Mouse (Mus musculus) embryonic facial prominence, embryonic 11.5 days (tissue): Measurements from ENCODE around the gene Slc28a1. TPM values are rescaled to one million over a fixed set of nuclear protein-coding genes. Genes with fewer than 3 reads are reported as not detected.

Source experiments
- ATAC-seq: fragments of 200-750 bp; cut with Nextera tagmentation; replicated peaks from 2 replicates; pipeline ENCODE4 v1.8.0; 2017; ENCODE audit warnings: low read depth; ENCODE audit not compliant: insufficient number of reproducible peaks, low FRiP score, low TSS enrichment
- DNase-seq: peaks from one replicate; pipeline ENCODE4 v3.0.0-alpha.2; 2015; ENCODE audit warnings: low spot score
- H3K27ac ChIP-seq: fragments of 300-500 bp; sonication (generic); replicated peaks from 2 replicates; pipeline ENCODE4 v1.5.1; 2014; ENCODE audit warnings: mild to moderate bottlenecking, low read depth, low read length, control low read depth
- H3K27me3 ChIP-seq: fragments of 300-500 bp; sonication (generic); 2 replicates; pipeline ENCODE4 v1.6.1; 2014; ENCODE audit warnings: mild to moderate bottlenecking, low read length, moderate library complexity, mixed read lengths; ENCODE audit not compliant: control insufficient read depth, insufficient read depth
- H3K36me3 ChIP-seq: fragments of 300-500 bp; sonication (generic); replicated peaks from 2 replicates; pipeline ENCODE4 v1.6.1; 2014; ENCODE audit warnings: low read depth, mild to moderate bottlenecking, low read length, moderate library complexity, mixed read lengths; ENCODE audit not compliant: control insufficient read depth, insufficient read depth
- H3K4me1 ChIP-seq: fragments of 300-500 bp; sonication (generic); 2 replicates; pipeline ENCODE4 v1.6.1; 2014; ENCODE audit warnings: low read length, mixed read lengths; ENCODE audit not compliant: control insufficient read depth, insufficient read depth
- H3K4me2 ChIP-seq: fragments of 300-500 bp; sonication (generic); 2 replicates; pipeline ENCODE4 v1.6.1; 2014; ENCODE audit warnings: low read depth, mild to moderate bottlenecking, control low read depth, low read length, moderate library complexity
- H3K4me3 ChIP-seq: fragments of 300-500 bp; sonication (generic); 2 replicates; pipeline ENCODE4 v1.5.1; 2014; ENCODE audit warnings: low read depth, low read length, control low read depth
- H3K9ac ChIP-seq: fragments of 300-500 bp; sonication (generic); replicated peaks from 2 replicates; pipeline ENCODE4 v1.6.1; 2014; ENCODE audit warnings: mild to moderate bottlenecking, control low read depth, low read length
- H3K9me3 ChIP-seq: fragments of 300-500 bp; sonication (generic); replicated peaks from 2 replicates; pipeline ENCODE4 v1.6.1; 2016; ENCODE audit warnings: mild to moderate bottlenecking, low read length, inconsistent platforms, mixed read lengths; ENCODE audit not compliant: control insufficient read depth
- WGBS: fragments of 180-500 bp; shearing (Covaris S2); extraction: QIAGEN DNeasy Blood & Tissue Kit; methylation state at CpG from one replicate; pipeline ENCODE4 v1.1.7; 2014; 5-methylcytosine and 5-hydroxymethylcytosine counted together
- polyA plus RNA-seq: library from polyadenylated mRNA; unstranded; fragments of >200 nt; fragmentation: Nextera tagmentation; extraction: Ambion mirVana; gene quantifications from 2 replicates; pipeline ENCODE4 v1.2.1, GENCODE M21; 2014

Gene Slc28a1
- polyA plus RNA-seq, 1 experiment from 2014 or later: not detected

- Histone ChIP-seq H3K27ac (no peak overlapping the region), H3K9ac (peak overlapping the region; percentile 43), H3K27me3 (peaks cover 32% of the 10 kb centered on the region), H3K9me3 (no peaks in the 10 kb centered on the region), H3K4me1 (peaks cover 9% of the 10 kb centered on the region), H3K4me2 (peak overlapping the region; percentile 48), H3K36me3 (no peaks in the 10 kb centered on the region), H3K4me3 (peak overlapping the region; percentile 39)
- ATAC-seq (no peak), DNase-seq (peak; percentile 27)
- 4% methylated on average over 40 of the region's 40 CpGs for WGBS
Observed at GRCm38 (mm10) chr7:81214153-81214907, 99.7 kb downstream of the Slc28a1 start.

- no peak for DNase-seq
- Histone ChIP-seq H3K27ac (no peak overlapping the region), H3K27me3 (peaks cover 31% of the 10 kb centered on the region), H3K4me2 (no peak overlapping the region), H3K4me3 (no peak overlapping the region), H3K9me3 (no peaks in the 10 kb centered on the region), H3K36me3 (no peaks in the 10 kb centered on the region), H3K4me1 (peaks cover 9% of the 10 kb centered on the region), H3K9ac (no peak overlapping the region)
- no peak for ATAC-seq
- 71% methylated on average over 1 of the region's 1 CpGs for WGBS
Observed at GRCm38 (mm10) chr7:81215950-81216349, 101.4 kb downstream of the Slc28a1 start.

- peaks cover 5% of the 10 kb centered on the region for H3K27me3 ChIP-seq
- H3K4me2 ChIP-seq: no peak overlapping the region
- H3K9ac ChIP-seq: no peak overlapping the region
- H3K9me3 ChIP-seq: no peaks in the 10 kb centered on the region
- H3K27ac ChIP-seq: no peak overlapping the region
- ATAC-seq (no peak), DNase-seq (no peak)
- no peaks in the 10 kb centered on the region for H3K36me3 ChIP-seq
- WGBS: 45% methylated on average over 7 of the region's 7 CpGs
- H3K4me1 ChIP-seq: no peaks in the 10 kb centered on the region
- no peak overlapping the region for H3K4me3 ChIP-seq
Observed at GRCm38 (mm10) chr7:81219321-81219720, 104.7 kb downstream of the Slc28a1 start.

Other genes with a start within 250 kb of the Slc28a1 start
- 33.0 and 38.8 TPM in 2 replicates for gene Wdr73, start 213.5 kb upstream of the Slc28a1 start, polyA plus RNA-seq
- gene Nmb, start 209.7 kb upstream of the Slc28a1 start, polyA plus RNA-seq: 7.3 and 8.5 TPM in 2 replicates
- 220 and 231 TPM in 2 replicates for gene Sec11a, start 167.0 kb upstream of the Slc28a1 start, polyA plus RNA-seq
- gene Zfp592, start 121.1 kb upstream of the Slc28a1 start, polyA plus RNA-seq: 10.2 and 10.9 TPM in 2 replicates
- 0.17 and 0.35 TPM in 2 replicates for gene Alpk3, start 57.2 kb upstream of the Slc28a1 start, polyA plus RNA-seq
- 4.1 and 5.0 TPM in 2 replicates for gene Pde8a, start 98.8 kb downstream of the Slc28a1 start, polyA plus RNA-seq
- gene Rps17, start 230.5 kb downstream of the Slc28a1 start, polyA plus RNA-seq: 1,234 and 1,235 TPM in 2 replicates